Mouse (Mus musculus) cerebellum, adult 2 months (tissue): Measurements from ENCODE around the gene Ran. TPM values are rescaled to one million over a fixed set of nuclear protein-coding genes. Genes with fewer than 3 reads are reported as not detected.

Source experiments
- DNase-seq, 2 experiments: peaks; one replicate each; pipeline ENCODE4 v3.0.0; 2021
- H3K27ac ChIP-seq: fragments of 200-500 bp; 2 replicates; pipeline ENCODE4 v1.5.1; 2012; ENCODE audit warnings: low read length, control low read depth, inconsistent platforms; ENCODE audit not compliant: insufficient read depth
- H3K27me3 ChIP-seq: fragments of 200-500 bp; 2 replicates; pipeline ENCODE4 v1.6.1; 2012; ENCODE audit warnings: inconsistent platforms, mild to moderate bottlenecking, low read length, moderate library complexity; ENCODE audit not compliant: control insufficient read depth, insufficient read depth
- H3K4me1 ChIP-seq: fragments of 200-500 bp; 2 replicates; pipeline ENCODE4 v1.6.1; 2011; ENCODE audit warnings: low read length; ENCODE audit not compliant: control insufficient read depth, insufficient read depth
- H3K4me3 ChIP-seq: fragments of 200-500 bp; replicated peaks from 2 replicates; pipeline ENCODE3; 2011; ENCODE audit warnings: mild to moderate bottlenecking, low read depth, low read length, control low read depth; ENCODE audit not compliant: insufficient read depth
- CTCF ChIP-seq: fragments of 200-500 bp; IDR thresholded peaks from 2 replicates; pipeline ENCODE4 v1.5.1; 2011; ENCODE audit warnings: low read depth, mild to moderate bottlenecking, control low read depth, low read length, moderate library complexity, borderline replicate concordance; ENCODE audit not compliant: insufficient read depth
- POLR2A ChIP-seq: fragments of 200-500 bp; IDR thresholded peaks from 2 replicates; pipeline ENCODE4 v1.6.1; 2011; ENCODE audit warnings: low read length, control low read depth, borderline replicate concordance; ENCODE audit not compliant: insufficient read depth
- WGBS: fragments of 180-500 bp; shearing (Covaris S2); methylation state at CpG from one replicate; pipeline ENCODE4 v1.1.7; 2018; 5-methylcytosine and 5-hydroxymethylcytosine counted together
- polyA plus RNA-seq: library from polyadenylated mRNA; depleted of rRNA; stranded (reverse); fragments of >200 nt; gene quantifications from 2 replicates; pipeline ENCODE4 v1.2.3, GENCODE M21; 2012

Ran gene
- polyA plus RNA-seq, 1 experiment: 160 TPM

DNA sequence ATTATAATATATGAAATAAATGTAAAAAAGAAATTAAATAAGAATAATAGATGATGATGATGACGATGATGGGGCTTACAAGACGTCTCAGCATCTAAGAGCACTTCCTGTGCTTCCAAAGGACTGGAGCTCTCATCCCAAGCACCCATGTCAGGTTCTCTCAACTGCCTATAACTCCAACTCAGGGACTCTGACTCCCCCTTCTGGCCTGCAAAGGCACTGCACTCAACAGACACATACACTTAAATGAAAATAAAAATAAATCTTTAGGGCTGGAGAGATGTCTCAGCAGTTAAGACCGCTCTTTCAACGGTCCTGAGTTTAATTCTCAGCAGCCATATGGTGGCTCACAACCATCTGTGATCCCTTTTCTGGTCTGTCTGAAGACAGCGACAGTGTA, 16.8 kb downstream of the Ran start:
- TF ChIP-seq CTCF: no peak
- no peak for TF ChIP-seq POLR2A
- 87% methylated on average over 5 of the region's 5 CpGs for WGBS

DNA sequence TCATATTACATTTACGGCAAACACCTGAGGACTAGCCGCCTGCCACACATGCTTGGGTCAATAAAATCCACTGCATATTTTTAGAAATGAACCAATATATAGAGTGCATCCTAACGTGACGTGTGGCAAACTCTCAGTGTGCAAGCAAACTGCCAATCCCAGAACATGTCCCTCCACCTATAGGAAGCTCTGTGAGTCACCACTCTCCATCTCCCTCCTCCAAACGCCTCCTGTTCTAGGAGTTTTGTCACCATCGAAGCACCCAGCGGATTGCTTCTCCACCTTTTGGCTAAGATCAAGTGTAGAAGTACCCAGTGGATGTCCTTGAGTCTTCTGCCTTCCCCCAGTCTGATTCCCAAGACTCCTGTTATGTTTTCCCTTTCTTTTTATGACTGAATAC, 17.9 kb downstream of the Ran start:
- Histone ChIP-seq H3K27me3 (no peaks in the 10 kb centered on the region; the same call in 1 of the 2 replicates), H3K4me3 (no peak overlapping the region), H3K4me1 (no peaks in the 10 kb centered on the region), H3K27ac (no peak overlapping the region)
- TF ChIP-seq CTCF: no peak
- no peak for TF ChIP-seq POLR2A
- 87% methylated on average over 7 of the region's 7 CpGs for WGBS
- no peak for DNase-seq

More for the DNA sequence above, 16.8 kb downstream of the Ran start:
- Histone ChIP-seq H3K4me3 (no peak overlapping the region), H3K27me3 (no peaks in the 10 kb centered on the region; the same call in 1 of the 2 replicates), H3K4me1 (no peaks in the 10 kb centered on the region), H3K27ac (no peak overlapping the region)
- no peak for DNase-seq

DNA sequence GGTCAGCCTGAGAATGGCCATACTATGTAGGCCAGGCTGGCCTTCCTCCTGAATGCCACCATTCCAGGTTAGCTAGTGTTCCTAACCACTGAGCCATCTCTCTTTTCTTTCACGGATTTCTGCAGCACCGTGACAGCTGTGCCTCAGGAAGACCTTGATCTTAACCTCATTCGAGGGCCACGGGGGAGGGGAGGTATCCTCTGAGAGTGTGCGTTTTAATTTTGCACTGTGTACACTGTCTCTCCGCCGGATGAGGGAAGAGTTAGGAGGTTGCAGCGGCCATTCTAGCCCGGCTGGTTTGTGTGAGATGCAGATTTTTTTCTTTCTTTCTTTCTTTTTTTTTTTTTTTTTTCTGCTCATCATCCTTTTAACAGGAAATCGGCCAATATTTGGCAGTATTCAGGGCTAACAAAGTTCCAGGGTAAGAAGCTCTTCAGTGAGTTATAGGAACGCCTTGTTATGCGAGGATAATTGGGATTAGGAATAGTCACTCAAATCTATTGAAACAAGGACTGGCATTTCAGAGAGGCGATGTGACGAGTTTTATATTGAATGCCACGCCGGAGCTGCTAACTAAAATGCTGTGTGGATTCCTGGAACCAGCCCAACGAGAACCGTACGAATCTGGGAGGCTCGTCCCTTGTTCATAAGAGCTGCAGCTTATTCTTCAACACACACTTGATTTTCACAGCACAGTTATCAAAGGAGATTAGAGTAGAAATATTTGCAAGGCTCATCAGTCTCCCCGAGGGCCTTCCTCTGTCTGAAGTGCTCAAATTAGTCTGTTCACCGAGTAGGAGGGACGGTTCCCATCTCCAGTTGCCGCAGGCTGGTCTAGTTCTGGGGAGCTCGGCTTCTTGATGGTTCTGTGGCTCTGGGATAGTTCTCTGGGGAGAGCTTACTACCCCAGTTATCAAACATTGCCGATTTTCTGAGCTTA, 26.0 kb downstream of the Ran start:
- DNase-seq: no peak
- WGBS: 19% methylated on average over 26 of the region's 26 CpGs
- Histone ChIP-seq H3K4me3 (no peak overlapping the region), H3K4me1 (no peaks in the 10 kb centered on the region), H3K27me3 (no peaks in the 10 kb centered on the region; the same call in 1 of the 2 replicates), H3K27ac (no peak overlapping the region)
- no peak for TF ChIP-seq CTCF
- no peak for TF ChIP-seq POLR2A

DNA sequence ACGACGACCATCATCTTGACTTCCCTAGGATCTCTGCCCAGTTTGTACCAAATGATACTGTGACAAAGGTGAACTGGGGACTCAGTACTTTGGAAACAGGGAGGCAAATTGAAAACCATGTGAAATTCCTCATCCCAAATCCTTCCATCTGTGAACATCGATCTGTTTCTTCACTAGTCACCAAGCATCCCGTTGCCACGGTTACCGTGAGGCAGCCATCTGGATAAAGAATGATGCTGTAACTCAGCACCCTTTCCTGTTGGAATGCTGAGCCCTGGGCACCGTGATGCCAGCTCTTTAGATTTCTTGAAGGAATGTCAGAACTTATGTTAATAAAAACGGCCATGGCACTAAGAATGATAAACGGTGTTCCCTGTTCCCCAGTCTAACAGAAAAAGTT, 29.5 kb downstream of the Ran start:
- Histone ChIP-seq H3K4me3 (no peak overlapping the region), H3K27me3 (no peaks in the 10 kb centered on the region; the same call in 1 of the 2 replicates), H3K4me1 (no peaks in the 10 kb centered on the region), H3K27ac (no peak overlapping the region)
- 29% methylated on average over 9 of the region's 9 CpGs for WGBS
- DNase-seq: no peak
- TF ChIP-seq CTCF: no peak
- no peak for TF ChIP-seq POLR2A

GRCm38 (mm10) chr5:129051910-129052309, 32.0 kb downstream of the Ran start:
- Histone ChIP-seq H3K4me3 (no peak overlapping the region), H3K27me3 (no peaks in the 10 kb centered on the region; the same call in 1 of the 2 replicates), H3K4me1 (no peaks in the 10 kb centered on the region), H3K27ac (no peak overlapping the region)
- TF ChIP-seq POLR2A (no peak), CTCF (no peak)
- 89% methylated on average over 3 of the region's 3 CpGs for WGBS
- DNase-seq: no peak

DNA sequence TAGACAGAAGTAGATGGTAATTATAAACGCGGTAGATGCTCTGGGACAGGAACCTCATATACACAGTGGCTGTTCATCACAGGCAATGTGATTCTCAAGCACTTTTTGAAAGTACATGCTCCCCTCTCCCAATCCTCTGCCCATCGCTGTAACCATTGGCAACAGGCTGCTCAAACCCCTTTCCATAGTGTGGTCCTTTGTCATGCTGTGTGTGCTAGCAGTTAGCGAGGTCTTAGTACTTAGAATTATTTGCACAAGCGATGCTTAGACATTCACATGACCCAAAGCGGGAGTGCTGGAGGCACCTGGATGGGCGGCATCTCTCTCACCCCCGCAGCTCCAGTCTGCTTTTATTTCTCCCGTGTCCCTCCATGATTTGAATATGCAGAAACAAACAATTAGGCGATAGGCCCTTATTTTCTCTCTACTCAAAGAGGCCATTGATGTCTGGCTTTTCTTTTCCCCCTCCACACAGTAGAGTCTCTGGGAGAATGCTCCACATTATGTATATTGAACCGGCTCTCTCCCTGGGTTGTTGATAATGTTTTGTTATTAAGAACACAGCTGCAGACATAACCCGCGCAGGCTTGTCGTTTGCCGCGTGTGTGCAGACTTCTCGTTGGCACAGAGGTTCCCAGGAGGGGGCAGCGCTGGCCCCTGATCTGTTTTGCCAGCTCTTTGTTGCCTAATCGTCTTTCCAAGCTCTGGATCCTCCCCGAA, 32.9 kb downstream of the Ran start:
- Histone ChIP-seq H3K4me1 (no peaks in the 10 kb centered on the region), H3K4me3 (no peak overlapping the region), H3K27ac (no peak overlapping the region), H3K27me3 (no peaks in the 10 kb centered on the region; the same call in 1 of the 2 replicates)
- TF ChIP-seq CTCF (no peak), POLR2A (no peak)
- 11% methylated on average over 20 of the region's 20 CpGs for WGBS
- DNase-seq: no peak

DNA sequence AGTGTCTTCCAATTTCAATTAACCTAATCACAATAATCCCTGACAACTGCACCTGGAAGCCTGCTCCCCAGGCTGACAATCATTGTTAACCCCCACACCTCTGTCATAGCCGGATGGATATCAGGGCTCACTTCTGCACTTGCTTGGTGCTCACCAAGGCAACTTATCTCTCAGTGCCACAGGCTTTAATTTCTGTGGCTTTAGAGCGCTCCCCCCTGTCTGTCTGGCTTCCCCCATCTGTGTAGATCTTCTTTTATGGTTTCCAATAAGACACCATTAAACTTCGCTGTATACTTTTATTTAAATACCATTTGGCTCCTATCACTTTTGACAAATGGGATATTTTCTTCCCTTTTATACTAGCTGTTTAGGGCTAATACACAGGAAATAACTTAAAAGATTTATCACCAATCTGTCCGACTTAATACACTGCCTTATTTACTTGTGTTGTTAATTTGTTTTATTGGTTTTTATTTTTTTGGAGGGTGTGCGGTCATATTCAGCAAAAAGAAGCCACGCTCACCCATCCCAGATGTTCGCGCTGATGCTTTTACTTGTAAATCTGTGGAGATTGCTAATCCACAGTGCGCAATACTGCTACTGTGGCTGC, 34.9 kb downstream of the Ran start:
- TF ChIP-seq CTCF (no peak), POLR2A (no peak)
- Histone ChIP-seq H3K4me1 (no peaks in the 10 kb centered on the region), H3K4me3 (no peak overlapping the region), H3K27me3 (no peaks in the 10 kb centered on the region; the same call in 1 of the 2 replicates), H3K27ac (no peak overlapping the region)
- no peak for DNase-seq
- 93% methylated on average over 9 of the region's 9 CpGs for WGBS
